In genomic region chrX:71464138-71464826, GRCm38 (mm10) we compare ENCODE assay signal across 15 mouse cellular contexts. TPM values are rescaled to one million over a fixed set of nuclear protein-coding genes. Genes with fewer than 3 reads are reported as not detected.
DNase-seq lines count a peak whose midpoint lies in the region; ATAC-seq lines count a peak whose summit lies in the region.
"Had no signal": no experiment of that assay in that cellular context is flagged by ENCODE, and none has a peak within 500 bp of the region (broad histone marks: within the 10 kb centered on the region; RNA-seq: fewer than 3 reads in every experiment).

No protein-coding gene starts in this region.

- no peaks in the 10 kb centered on the region for H3K27me3 ChIP-seq in hindbrain, embryonic 13.5 days
- H3K27me3 ChIP-seq: embryonic facial prominence, embryonic 12.5 days; limb, embryonic 15.5 days had no signal

- no peaks in the 10 kb centered on the region for H3K4me1 ChIP-seq in hindbrain, embryonic 13.5 days (replicated peaks)
- H3K4me1 ChIP-seq: embryonic facial prominence, embryonic 12.5 days; hindbrain, embryonic 10.5 days; limb, embryonic 15.5 days had no signal

- no peak overlapping the region for H3K4me2 ChIP-seq in hindbrain, embryonic 13.5 days
- H3K4me2 ChIP-seq: embryonic facial prominence, embryonic 12.5 days; limb, embryonic 15.5 days had no signal

- DNase-seq in adrenal gland, adult 2 months, result peak; percentile 20
- DNase-seq in adrenal gland, adult 18-20 months (ENCODE audit: low spot score in 2 of 2), result no peak
- peak; percentile 3 for DNase-seq in right cerebral cortex, adult 18-20 months
- DNase-seq in right cerebral cortex, postnatal 36 days (ENCODE audit: low spot score in 2 of 2), result no peak
- DNase-seq in kidney, postnatal 14 days, result no peak
- no peak for DNase-seq in thymus, postnatal 4 days
- DNase-seq: kidney, adult 11 months; kidney, postnatal 4 days; liver, postnatal 0 days; thymus, postnatal 14 days had no signal

- H3K27ac ChIP-seq in hindbrain, embryonic 13.5 days, result no peak overlapping the region
- H3K27ac ChIP-seq: embryonic facial prominence, embryonic 12.5 days; hindbrain, embryonic 10.5 days; limb, embryonic 15.5 days had no signal

- 85% methylated on average over 7 of the region's 7 CpGs for WGBS in hindbrain, embryonic 13.5 days

- no peaks in the 10 kb centered on the region for H3K9me3 ChIP-seq in hindbrain, embryonic 13.5 days
- H3K9me3 ChIP-seq: embryonic facial prominence, embryonic 12.5 days; hindbrain, embryonic 10.5 days; limb, embryonic 15.5 days had no signal

- no peak overlapping the region for H3K9ac ChIP-seq in hindbrain, embryonic 13.5 days
- H3K9ac ChIP-seq: embryonic facial prominence, embryonic 12.5 days; limb, embryonic 15.5 days; liver, postnatal 0 days had no signal

- H3K36me3 ChIP-seq in hindbrain, embryonic 13.5 days, result no peaks in the 10 kb centered on the region
- H3K36me3 ChIP-seq: embryonic facial prominence, embryonic 12.5 days; hindbrain, embryonic 10.5 days; limb, embryonic 15.5 days had no signal

- ATAC-seq in inflammation-experienced regulatory T-cells, adult 6 months, result peak; percentile 61
- ATAC-seq in hindbrain, embryonic 13.5 days (ENCODE audit: low FRiP score), result no peak
- ATAC-seq: liver, postnatal 0 days had no signal

- no peak overlapping the region for H3K4me3 ChIP-seq in hindbrain, embryonic 13.5 days
- H3K4me3 ChIP-seq: embryonic facial prominence, embryonic 12.5 days; hindbrain, embryonic 10.5 days; limb, embryonic 15.5 days had no signal

RNA-seq across cellular contexts. Expression of gene Cd99l2, which starts 28.4 kb away (rescaled TPM):
- 100 to 1,000 TPM in 1 of 2 experiments, 10 to 100 TPM in 1; 78.0 to 110 TPM for total RNA-seq in adrenal gland, adult 2 months (2021)
- 18.7 and 21.4 TPM in 2 replicates for polyA plus RNA-seq in adrenal gland, adult 2 months (2012; rRNA removed)
- total RNA-seq in adrenal gland, adult 18-20 months (2021), result 10 to 100 TPM; 84.8 to 90.4 TPM
- polyA plus RNA-seq in inflammation-experienced regulatory T-cells, adult 6 months (2017; shearing (Covaris generic)), result 10 to 100 TPM; 16.9 to 24.8 (median 18.5) TPM
- 64.1 and 67.0 TPM in 2 replicates for polyA plus RNA-seq in hindbrain, embryonic 13.5 days (2015; fragmentation: Nextera tagmentation; extraction: Ambion mirVana)

Comparison
In these comparisons a context has a peak if more than half of its experiments do, and no peak if none do; other contexts are left out.
1. DNase-seq: peak in adrenal gland, adult 2 months (single experiment) and right cerebral cortex, adult 18-20 months (single experiment); none in adrenal gland, adult 18-20 months (0 of 2), right cerebral cortex, postnatal 36 days (0 of 2), kidney, postnatal 14 days (single experiment) and thymus, postnatal 4 days (single experiment).